Comparison of ENCODE assay signal across 8 mouse cellular contexts in genomic region chr10:84532191-84532889, GRCm38 (mm10). TPM values are rescaled to one million over a fixed set of nuclear protein-coding genes. Genes with fewer than 3 reads are reported as not detected.
DNase-seq lines count a peak whose midpoint lies in the region; ATAC-seq and TF ChIP-seq lines count a peak whose summit lies in the region.

No protein-coding gene starts in this region.

- H3K4me1 ChIP-seq in limb, embryonic 13.5 days, result peaks cover 42% of the 10 kb centered on the region
- peaks cover 16% of the 10 kb centered on the region for H3K4me1 ChIP-seq in midbrain, postnatal 0 days (ENCODE audit: insufficient read depth, low read length)

- no peaks in the 10 kb centered on the region for H3K27me3 ChIP-seq in limb, embryonic 13.5 days
- H3K27me3 ChIP-seq in midbrain, postnatal 0 days (ENCODE audit: insufficient read depth, low read length), result no peaks in the 10 kb centered on the region

- DNase-seq in left cerebral cortex, adult 9 months (ENCODE audit: low spot score in 2 of 2), result peak; percentile 23 to 38
- DNase-seq in left cerebral cortex, postnatal 4 days, result no peak
- peak; percentile 82 for DNase-seq in fibroblast of lung, adult 2 months (ENCODE audit: low read depth)
- peak; percentile 36 for DNase-seq in heart, postnatal 25 days (ENCODE audit: low spot score)
- DNase-seq in midbrain, postnatal 0 days (ENCODE audit: low spot score), result no peak
- DNase-seq in right cerebral cortex, postnatal 36 days (ENCODE audit: low spot score in 2 of 2), result no peak
- no peak for DNase-seq in layer of hippocampus, postnatal 25 days (ENCODE audit: extremely low spot score in 1 of 2, low spot score in 1 of 2)

- no peak for TF ChIP-seq CTCF in midbrain, postnatal 0 days (IDR thresholded peaks at IDR 0.05)

- ATAC-seq in limb, embryonic 13.5 days (ENCODE audit: low FRiP score, low read depth), result no peak
- ATAC-seq in midbrain, postnatal 0 days (ENCODE audit: low FRiP score), result no peak

- peak overlapping the region; percentile 81 for H3K4me2 ChIP-seq in limb, embryonic 13.5 days (replicated peaks)
- H3K4me2 ChIP-seq in midbrain, postnatal 0 days (ENCODE audit: low read depth, low read length, poor library complexity, severe bottlenecking), result peak overlapping the region; percentile 86

- H3K4me3 ChIP-seq in limb, embryonic 13.5 days, result peak overlapping the region; percentile 97
- H3K4me3 ChIP-seq in midbrain, postnatal 0 days (ENCODE audit: low read depth, low read length), result peak overlapping the region; percentile 76

- H3K36me3 ChIP-seq in limb, embryonic 13.5 days, result peaks cover 34% of the 10 kb centered on the region
- peaks cover 16% of the 10 kb centered on the region for H3K36me3 ChIP-seq in midbrain, postnatal 0 days (ENCODE audit: insufficient read depth, low read length)

- peak overlapping the region; percentile 97 for H3K9ac ChIP-seq in limb, embryonic 13.5 days
- H3K9ac ChIP-seq in midbrain, postnatal 0 days (replicated peaks; ENCODE audit: low read length, poor library complexity, severe bottlenecking), result peak overlapping the region; percentile 85

- intact Hi-C loops in left cerebral cortex, postnatal 4 days (cut with DNase I), result loop anchor here (10.0 kb wide), 1 partner anchor 82 kb away; no protein-coding TSS in a partner anchor
- intact Hi-C loops in heart, postnatal 25 days (cut with DNase I), result loop anchor here (5.0 kb wide), 1 partner anchor 90 kb away; the partner anchor contains the start of gene Polr3b

- WGBS in limb, embryonic 13.5 days, result 71% methylated on average over 16 of the region's 16 CpGs
- WGBS in midbrain, postnatal 0 days, result 64% methylated on average over 16 of the region's 16 CpGs

- peak overlapping the region; percentile 87; the same call in 1 of the 2 replicates for H3K27ac ChIP-seq in limb, embryonic 13.5 days
- no peak overlapping the region for H3K27ac ChIP-seq in midbrain, postnatal 0 days (ENCODE audit: low read depth, low read length)

- no peaks in the 10 kb centered on the region for H3K9me3 ChIP-seq in limb, embryonic 13.5 days
- no peaks in the 10 kb centered on the region for H3K9me3 ChIP-seq in midbrain, postnatal 0 days (ENCODE audit: low read length)

RNA-seq across cellular contexts. Expression of gene Ckap4, which starts 1.5 kb away (rescaled TPM):
- total RNA-seq in left cerebral cortex, postnatal 4 days (2021), result 10 to 100 TPM; 52.3 to 53.4 TPM
- 10 to 100 TPM; 32.7 to 41.8 TPM for total RNA-seq in heart, postnatal 25 days (2021)
- polyA plus RNA-seq in limb, embryonic 13.5 days (2015; fragmentation: Nextera tagmentation; extraction: Ambion mirVana), result 117 and 120 TPM in 2 replicates
- 52.3 and 58.5 TPM in 2 replicates for total RNA-seq in midbrain, postnatal 0 days (2014; rRNA removed)
- 46.4 and 52.7 TPM in 2 replicates for polyA plus RNA-seq in midbrain, postnatal 0 days (2015; fragmentation: Nextera tagmentation; extraction: Ambion mirVana)
- 10 to 100 TPM; 19.2 to 21.9 TPM for total RNA-seq in layer of hippocampus, postnatal 25 days (2021)

RNA-seq across cellular contexts. Expression of gene Tcp11l2, which starts 44.1 kb away (rescaled TPM):
- 10 to 100 TPM; 14.2 to 15.5 TPM for total RNA-seq in left cerebral cortex, postnatal 4 days (2021)
- total RNA-seq in heart, postnatal 25 days (2021), result 100 to 1,000 TPM; 106 to 145 TPM
- 21.6 and 23.0 TPM in 2 replicates for polyA plus RNA-seq in limb, embryonic 13.5 days (2015; fragmentation: Nextera tagmentation; extraction: Ambion mirVana)
- total RNA-seq in midbrain, postnatal 0 days (2014; rRNA removed), result 10.5 and 11.5 TPM in 2 replicates
- 15.0 and 16.0 TPM in 2 replicates for polyA plus RNA-seq in midbrain, postnatal 0 days (2015; fragmentation: Nextera tagmentation; extraction: Ambion mirVana)
- 10 to 100 TPM; 27.0 to 28.1 TPM for total RNA-seq in layer of hippocampus, postnatal 25 days (2021)

Comparison
In these comparisons a context has a peak if more than half of its experiments do, and no peak if none do; other contexts are left out.
1. DNase-seq: peak in left cerebral cortex, adult 9 months (2 of 2), fibroblast of lung, adult 2 months (single experiment) and heart, postnatal 25 days (single experiment); none in left cerebral cortex, postnatal 4 days (single experiment), midbrain, postnatal 0 days (single experiment), right cerebral cortex, postnatal 36 days (0 of 2) and layer of hippocampus, postnatal 25 days (0 of 2).